Mouse (Mus musculus) urinary bladder, postnatal 36 days (tissue): ENCODE data around the gene Epha7.

Source experiments
- DNase-seq, 2 experiments: peaks; one replicate each; pipeline ENCODE4 v3.0.0; 2022; ENCODE audit warnings: low spot score in 2 of 2, mixed read lengths in 1 of 2

The Epha7 gene

GRCm38 (mm10) chr4:28899783-28900182, 86.9 kb downstream of the Epha7 start:
- no peak for DNase-seq

GRCm38 (mm10) chr4:28901496-28901895, 88.6 kb downstream of the Epha7 start:
- DNase-seq, result no peak

GRCm38 (mm10) chr4:28902004-28902704, 89.2 kb downstream of the Epha7 start:
- no peak for DNase-seq

DNA sequence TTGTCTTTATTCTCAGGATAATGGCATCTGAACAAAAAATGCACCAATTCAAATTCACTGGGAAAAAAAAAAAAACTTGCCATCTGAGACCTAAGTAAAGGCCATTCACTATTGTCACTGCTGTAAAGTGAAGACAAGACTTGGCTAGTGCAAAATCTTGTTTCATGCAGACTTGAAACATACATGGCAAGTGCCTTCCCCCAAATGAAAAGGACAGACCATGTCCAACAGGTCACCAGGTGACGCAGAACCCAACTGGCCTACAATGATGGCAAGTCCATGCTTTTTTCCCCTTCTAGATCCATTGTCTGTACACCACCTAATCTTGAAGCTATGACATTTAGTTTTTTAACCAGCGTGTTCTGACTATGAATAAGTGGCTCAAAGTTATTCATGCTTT, 94.1 kb downstream of the Epha7 start:
- DNase-seq, result no peak

DNA sequence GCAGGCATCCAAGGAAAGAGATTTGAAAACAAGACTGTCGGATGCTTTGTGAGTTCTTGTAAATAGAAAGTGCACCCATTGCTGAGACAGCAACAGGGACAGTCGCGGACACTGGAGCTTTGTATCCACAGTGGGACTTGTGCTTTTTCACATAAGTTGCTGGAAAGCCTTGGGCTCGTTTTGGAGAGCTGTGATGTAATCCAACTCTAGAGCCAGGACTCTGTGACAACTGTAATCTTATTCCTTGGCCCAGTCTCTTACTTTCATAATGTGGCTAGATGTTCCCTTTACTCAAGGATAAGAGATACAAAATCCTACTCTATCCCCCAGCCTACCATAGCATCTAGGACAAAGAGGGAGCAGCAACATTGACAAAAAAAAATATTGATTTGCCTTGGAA, 97.2 kb downstream of the Epha7 start:
- peak in 1 of 2 experiments; percentile 1 for DNase-seq

GRCm38 (mm10) chr4:28912028-28912427, 99.1 kb downstream of the Epha7 start:
- no peak for DNase-seq

DNA sequence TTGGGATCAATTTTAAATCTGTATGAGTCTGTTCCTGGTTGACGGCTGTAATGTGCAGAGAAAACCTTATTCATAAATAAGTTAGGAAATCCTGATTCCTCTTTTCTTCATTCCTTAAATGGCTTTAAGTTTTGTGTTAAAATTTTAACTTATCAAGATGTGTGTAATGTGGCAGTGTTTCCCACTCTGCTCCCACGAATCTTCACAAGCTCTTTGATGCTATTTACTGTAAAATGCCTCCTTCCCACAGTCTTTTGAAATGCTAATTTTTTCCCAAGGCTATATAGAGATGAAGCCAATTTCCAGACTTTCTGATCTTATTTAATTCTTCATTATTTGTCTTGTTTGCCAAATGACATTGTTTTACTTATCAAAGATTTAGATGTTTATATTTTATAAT, 100.7 kb downstream of the Epha7 start:
- no peak for DNase-seq

- no peak for DNase-seq
Observed at GRCm38 (mm10) chr4:28920645-28921044, 107.7 kb downstream of the Epha7 start.

DNA sequence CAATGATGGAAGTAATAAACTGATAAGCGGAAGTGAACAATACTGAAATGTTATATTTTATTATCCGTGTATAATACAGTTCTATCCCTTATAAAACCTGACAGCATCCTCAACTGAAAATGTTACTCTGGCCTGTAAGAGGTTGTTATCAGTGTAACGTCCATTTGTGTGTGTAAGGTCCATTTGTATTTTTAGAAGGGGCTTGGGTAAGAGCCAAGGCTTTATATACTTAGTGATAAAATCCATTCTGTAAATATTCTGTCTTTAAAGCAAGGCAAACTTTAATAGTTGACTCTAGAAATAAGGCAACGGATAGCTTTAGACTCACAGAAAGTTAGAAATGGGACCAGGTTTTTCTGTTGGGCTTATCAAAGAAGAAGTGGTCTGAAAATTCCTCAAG, 113.1 kb downstream of the Epha7 start:
- DNase-seq, result no peak

- DNase-seq, result no peak
Observed at GRCm38 (mm10) chr4:28933431-28933830, 120.5 kb downstream of the Epha7 start.

DNA sequence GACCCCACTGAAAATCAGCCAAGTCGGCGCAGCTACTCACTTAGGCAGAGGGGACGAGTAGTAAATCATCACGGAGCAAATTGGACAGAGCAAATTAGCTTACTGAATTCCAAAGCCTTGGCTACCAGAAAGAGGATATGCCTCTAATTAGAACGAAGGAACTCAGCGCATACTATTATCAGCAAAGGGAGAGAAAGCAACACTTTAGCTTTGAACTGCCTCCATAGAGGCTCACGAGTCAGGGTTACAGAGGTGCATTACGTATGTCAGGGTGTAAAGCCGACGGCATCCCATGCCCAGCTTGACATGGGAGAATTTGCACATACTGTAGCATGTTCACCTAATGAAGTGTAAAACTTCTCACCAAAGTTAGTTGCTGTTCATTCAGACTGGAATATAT, 121.9 kb downstream of the Epha7 start:
- no peak for DNase-seq

GRCm38 (mm10) chr4:28935567-28935966, 122.6 kb downstream of the Epha7 start:
- no peak for DNase-seq

- DNase-seq, result no peak
Observed at GRCm38 (mm10) chr4:28940710-28941109, 127.8 kb downstream of the Epha7 start.

DNA sequence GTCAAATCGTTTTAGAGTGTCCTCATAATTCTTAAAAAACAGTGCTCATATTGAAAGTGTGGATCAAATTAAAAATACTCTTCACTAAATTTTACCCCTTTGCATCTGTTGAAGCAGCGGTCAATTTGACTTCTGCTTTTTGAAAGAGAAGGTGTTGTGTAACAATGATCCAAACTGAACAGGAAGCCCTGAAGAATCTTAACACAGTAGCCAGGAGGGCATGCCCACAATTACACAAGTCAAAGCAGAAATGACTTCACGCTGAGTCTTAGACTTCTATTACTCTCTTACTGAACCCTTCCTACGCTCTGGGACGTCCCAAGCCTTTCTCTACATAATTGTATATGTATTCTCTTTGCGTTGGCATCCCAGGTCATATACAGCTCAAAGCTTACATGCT, 131.3 kb downstream of the Epha7 start:
- DNase-seq, result no peak

DNA sequence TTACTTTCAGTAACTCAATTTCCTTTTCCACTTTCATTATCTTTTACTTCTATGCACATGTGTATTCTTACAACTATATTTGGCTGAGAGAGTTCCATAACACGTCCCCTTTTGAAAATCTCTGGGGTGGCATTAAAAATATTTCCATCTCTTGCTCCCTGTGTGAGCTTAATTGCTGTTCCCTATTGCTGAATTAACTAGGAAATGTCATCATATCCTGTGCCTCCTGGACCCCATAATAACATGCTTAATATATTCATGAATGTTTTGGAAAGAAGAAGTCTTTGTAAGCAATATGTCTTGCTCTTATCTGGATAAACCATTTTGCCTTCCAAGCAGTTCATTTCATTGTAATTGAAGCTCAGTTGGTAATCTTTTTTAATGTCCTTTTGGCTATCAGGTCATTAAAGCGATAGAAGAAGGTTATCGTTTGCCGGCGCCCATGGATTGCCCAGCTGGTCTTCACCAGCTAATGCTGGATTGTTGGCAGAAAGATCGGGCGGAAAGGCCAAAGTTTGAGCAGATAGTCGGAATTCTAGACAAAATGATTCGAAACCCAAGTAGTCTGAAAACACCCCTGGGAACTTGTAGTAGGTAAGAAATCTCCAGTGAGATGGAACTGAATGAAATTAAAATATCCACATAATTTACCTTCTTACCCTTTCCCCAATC, 148.1 kb downstream of the Epha7 start:
- DNase-seq, result no peak

DNA sequence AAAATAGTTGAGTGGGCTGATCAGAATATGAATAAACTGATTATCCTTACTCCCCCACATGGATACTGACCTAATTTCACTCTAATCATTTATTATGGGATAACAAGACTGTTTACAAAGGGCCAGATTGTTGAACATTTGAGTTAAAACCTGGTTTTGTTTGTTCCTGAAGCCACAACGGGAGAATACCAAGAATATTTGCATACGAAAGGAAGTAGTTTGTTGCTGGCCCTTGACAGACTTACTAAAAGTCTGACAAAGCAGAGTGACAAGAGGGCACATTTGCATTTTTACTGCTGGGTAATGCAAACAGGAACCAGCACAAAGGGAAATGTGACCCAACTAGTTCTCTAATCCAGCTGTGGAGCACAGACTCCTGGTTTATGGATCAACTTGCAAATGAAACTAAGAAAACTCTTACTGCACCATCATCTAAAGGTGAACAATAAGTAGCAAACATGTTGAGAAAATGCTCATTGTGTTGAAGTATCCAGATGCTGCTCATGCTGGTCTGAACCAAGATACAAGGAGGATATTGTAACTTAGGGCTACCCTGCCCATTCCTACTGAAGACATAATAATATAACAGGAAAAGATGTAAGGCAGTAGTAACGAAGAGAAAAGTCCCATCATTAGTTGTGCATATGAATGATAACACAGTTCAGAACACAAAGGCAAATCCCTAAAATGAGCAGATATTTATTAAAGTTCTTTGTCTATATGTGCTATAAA, 154.8 kb downstream of the Epha7 start:
- no peak for DNase-seq

DNA sequence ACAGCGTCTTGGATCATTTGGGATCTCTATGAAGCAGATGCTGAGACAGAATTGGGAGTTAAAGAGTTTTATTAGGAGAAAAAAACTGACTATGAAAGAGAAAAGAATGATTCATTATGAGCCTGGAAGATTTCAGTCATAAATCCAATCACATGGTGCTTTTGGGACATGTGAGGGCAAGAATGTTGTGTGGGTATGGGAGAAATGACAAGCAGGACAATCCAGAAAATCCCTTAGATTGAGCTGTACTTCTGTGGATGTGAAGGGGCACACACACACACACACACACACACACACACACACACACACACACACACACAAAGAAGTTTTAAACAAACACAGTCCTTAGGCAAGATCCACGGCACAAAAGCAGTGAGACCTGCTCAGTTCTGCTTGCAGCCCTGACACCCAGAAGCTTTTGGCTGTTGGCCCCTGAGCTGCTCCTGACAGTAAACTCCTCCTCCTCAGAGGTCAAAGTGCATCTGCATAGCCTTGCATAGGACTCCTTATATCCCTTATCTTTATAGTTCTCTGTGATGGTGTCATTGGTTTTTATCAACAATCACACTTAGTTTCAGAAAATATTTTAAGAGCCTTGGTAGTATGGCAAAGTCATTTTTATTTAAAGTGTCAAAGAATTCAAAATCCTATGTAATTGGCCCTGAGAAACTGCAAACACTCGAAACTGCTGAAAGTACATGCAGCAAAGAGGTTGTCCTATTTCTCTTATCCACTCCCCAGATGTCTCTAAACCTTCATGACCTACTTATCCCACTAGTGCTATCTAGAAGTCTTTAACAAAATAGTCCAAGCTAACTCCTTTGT, 185.7 kb downstream of the Epha7 start:
- no peak for DNase-seq

DNA sequence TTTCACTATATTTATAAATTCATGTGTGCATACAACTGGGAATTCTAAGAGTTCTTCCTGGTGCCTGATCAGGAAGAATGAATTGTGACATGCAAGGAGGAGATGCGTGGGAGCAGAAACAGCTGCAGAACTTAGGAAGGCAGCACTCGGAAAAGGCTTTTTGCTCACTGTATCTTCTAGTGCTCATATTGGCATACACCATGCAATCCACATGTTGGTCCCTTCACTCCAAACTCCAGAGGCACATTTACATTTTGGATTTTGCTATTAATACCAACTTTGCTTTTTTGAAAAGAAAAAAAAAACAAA, 186.3 kb downstream of the Epha7 start:
- DNase-seq, result no peak

DNA sequence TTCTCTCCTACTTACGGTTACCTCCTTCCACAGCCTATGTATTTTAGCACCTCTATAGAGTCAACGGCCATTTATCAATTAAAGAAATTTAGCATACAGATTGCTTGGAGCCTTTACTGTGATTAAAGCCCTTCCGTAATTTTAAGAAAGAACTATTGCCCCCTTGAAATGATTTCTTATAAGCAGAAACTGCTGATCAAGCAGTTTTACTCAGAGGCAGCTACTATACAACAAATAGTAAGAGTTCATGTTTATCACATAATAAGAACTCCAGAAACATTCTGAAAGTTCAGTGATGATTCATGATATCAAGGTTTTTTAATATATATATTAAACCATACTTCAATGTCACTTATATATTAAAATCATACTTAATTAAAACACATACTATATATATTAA, 197.4 kb downstream of the Epha7 start:
- DNase-seq, result no peak
